Mouse (Mus musculus) fibroblast of lung, adult 2 months (primary cell): Measurements from ENCODE around the gene Usp21.
A peak's percentile ranks its signal among the peaks of the same experiment; 100 is the strongest.
"Not testable (repeated sequence)": the region's sequence is repeated elsewhere in the genome, so short reads cannot be mapped to it uniquely, and the experiment has no call there.

Experiments used
- DNase-seq: peaks from one replicate; pipeline ENCODE4 v3.0.0-alpha.2; 2011; ENCODE audit warnings: low read depth

The Usp21 gene

DNA sequence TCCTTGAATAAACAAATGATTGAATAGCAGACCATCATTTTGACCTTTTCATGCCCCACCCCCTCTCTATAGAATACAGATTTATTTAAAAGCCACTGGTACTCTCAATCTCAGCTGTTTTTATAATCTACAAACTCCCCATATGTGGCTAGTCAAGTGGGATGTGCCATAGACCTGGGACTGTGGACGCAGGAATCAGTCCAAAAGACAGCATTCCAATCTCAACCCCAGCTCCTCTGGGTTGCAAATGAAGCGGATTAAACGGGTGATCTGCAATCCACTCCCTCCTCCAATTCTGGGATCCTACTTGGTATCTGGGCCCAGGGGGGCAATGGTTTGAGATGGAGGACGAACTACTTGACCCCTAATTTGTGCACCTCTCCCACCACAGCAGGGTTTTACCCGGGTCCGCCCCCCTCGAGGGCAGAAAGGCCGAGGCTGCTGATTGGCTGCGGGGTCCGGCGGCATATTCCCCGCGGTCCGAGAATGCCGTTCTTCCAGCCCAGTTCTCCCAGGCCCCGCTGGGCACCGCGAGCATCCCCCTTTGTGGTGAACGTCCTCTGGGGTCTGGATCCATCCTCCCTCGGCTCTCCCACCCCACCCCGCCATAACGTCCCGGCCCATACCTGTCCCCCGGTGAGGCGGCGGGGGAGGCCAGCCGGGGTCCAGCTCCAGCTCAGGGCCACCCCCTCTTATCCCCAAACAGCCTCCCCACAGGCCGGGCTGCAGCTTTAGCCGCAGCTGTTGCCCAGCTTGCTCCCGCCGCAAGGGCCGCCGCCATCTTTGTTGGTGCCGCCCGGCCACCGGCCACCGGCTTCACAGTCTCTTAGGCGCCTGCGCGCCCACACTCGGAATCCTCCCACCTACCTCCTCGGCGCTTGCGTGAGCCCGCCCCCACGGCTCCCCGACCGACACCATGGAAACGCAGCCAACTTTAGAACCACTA lies at the start of gene Usp21:
Gene Usp21 (minus strand): TSS at position 856 of the 946 bp plus-strand sequence.
- DNase-seq, result peak; percentile 70

DNA sequence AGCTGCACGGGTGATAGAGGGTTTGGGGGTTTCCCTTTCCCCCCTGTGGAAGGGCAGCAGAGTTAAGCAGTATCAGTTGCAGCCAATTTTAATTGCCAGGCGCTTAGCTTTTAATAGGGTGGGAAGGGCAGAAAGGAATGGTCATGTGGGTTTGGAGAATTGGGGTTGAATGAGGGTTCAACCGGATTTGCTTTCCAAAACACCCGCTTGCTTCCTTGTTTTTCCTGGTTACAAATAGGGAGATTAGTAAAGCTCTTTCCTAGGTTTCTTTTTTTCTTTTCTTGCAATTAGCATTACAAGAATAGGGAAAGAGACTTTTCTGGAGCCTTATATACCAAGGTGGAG lies 42.4 kb upstream of the Usp21 start:
- no peak for DNase-seq

DNA sequence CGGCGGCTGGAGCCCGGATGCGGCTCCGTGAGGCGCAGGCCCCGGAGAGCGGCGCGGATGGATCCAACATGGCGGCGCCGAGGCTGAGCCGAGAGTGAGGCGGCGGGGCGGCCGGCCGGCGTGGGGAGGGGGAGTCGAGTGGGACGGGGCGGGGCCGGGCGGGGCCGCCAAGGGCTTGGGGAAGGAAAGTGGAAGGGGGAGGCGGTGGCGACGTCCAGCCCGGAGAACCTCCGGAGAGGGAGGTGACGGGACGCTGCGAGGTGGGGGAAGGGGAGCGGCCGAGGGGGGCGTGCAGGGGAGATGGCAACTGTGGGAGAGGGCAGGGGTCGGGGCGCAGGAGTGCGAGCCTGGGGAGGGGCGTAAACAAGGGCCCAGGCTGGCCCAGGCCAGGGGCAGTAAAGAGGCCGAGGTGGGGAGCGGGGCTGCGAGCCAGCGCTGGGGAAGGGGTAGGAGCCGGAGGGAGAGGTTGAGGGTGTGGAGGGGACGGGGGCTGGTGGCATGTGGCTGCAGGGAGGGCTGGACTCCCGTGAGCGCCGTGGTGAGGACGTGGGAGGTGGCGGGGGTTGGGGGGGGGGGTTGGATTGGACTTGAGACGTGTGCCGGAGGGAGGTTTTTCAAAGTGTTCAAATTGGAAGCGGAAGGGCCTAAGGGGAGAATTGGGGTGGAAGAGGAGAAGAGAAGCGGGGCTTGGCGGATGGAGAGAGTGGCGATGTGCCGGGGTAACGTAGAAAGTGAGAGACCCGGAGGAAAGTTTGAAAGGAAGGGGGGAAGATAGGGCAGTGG lies 41.8 kb upstream of the Usp21 start:
- DNase-seq, result no peak

DNA sequence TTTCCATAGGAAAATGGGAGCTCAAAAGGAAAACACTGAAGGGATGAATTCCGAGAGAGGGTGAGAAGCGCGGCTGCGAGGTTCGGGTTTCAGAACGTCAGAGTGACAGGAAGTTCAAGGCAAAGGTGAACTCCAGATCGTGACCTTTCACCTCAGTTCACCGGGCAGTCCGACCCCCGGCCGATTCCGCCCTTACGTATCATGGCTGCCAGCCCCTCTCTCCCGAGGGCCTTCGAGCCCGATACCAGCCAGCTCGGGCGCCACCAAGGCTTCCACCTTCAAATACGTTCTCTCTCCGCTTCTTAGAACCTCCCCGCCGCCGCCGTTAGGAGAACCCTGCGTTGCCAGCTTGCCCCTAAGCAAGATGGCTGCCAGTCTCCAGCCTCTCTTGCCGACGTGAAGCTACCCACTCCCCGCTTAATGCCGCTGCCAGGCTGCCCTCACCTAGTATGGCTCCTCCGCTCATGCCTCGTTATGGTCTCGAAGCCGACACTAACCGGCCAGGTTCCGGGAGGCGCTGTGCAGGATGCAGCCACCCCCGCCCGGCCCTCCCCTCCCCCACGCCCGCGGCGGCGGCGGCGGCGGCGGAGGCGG lies 41.1 kb upstream of the Usp21 start, which contains the start of gene Dedd:
Gene Dedd (plus strand): TSS at position 307 of the 594 bp plus-strand sequence.
- DNase-seq, result peak; percentile 80

DNA sequence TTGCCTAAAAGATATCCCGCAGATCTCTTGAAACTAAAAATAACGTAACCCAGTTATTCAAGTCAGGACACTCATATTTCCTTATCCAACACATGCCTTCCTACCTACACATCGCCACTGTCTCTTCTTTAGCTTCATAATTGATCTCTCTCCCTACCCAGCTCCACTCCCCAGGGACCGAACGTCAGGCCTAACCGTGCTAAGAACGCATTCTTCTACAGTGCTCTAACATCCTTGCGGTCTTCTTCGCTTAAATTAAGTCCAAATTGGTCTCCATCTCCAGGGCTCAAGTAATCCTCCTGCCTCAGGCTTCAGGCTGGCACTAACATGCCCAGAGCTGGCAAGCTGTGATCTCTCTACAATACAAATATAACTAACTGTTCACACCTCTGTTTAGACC lies 40.5 kb upstream of the Usp21 start:
- DNase-seq, result no peak

DNA sequence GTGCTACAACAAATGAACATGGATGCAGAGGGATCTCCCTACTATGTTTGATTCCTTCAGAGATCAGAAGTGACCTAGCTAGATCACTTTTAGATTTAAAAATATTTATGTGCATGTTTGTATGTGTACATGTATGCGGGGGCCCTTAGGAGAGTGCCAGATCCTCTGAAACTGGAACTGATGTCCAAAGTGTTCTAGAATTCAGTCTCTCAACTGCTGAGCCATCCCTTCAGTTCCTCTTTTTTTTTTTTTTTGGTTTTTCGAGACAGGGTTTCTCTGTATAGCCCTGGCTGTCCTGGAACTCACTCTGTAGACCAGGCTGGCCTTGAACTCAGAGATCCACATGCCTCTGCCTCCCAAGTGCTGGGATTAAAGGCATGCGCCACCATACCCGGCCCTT lies 38.8 kb upstream of the Usp21 start:
- not testable (repeated sequence) for DNase-seq

DNA sequence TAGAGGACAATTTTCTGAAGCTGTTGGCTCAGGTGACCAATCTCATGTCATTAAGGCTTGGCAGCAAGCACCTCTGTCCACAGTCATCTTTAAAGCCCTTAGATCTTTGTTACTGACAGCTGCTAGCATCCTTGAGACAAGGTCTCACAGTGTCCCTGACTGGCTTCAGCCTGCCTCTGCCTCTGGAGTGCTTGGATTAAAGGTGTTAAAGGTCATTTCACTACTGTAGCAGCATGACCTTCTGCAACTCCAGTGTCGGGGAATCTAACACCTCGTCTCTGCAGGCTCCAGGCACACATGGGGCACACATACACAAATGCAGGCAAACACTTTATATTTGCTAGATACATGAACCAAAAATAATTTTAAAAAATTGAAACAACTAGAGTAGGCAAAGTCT lies 37.8 kb upstream of the Usp21 start:
- DNase-seq, result no peak

DNA sequence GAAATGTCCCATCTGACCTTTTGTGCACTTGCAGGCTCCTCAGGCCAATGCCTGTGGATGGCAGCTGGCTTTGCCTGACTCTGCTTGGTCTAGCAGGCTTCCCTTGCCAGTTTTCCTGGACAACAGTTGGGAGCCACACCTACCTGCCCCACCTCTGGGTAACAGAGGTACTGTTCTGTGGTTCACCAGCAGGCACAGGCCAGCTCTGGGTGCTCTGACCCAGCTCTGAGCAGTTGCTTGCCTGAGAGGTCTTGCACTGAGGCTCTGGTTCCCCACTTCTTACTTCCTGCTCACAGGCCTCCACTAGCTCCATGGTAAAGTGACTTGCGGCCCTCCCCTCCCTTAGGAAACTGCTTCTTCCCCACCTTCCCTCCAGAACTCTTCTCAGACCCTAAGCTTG lies 34.2 kb upstream of the Usp21 start:
- no peak for DNase-seq

DNA sequence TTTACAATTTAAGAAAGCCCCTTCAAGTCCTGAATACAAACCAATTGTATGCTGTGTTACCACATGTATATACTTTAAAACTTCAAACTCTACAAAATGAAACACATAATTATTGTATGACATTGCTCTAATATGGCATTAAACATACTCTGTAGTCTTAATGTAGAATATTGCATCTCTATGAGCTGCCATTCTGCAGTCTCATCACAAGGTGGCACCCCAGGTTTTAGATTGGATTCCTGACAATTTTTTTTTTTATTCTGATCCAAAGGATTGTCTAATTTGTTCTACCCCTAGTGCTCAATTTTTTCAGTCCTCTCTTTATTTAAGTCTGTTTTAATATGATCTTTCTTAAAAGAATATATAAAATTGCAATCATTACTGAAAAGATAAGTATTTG lies 33.6 kb upstream of the Usp21 start:
- DNase-seq, result no peak

DNA sequence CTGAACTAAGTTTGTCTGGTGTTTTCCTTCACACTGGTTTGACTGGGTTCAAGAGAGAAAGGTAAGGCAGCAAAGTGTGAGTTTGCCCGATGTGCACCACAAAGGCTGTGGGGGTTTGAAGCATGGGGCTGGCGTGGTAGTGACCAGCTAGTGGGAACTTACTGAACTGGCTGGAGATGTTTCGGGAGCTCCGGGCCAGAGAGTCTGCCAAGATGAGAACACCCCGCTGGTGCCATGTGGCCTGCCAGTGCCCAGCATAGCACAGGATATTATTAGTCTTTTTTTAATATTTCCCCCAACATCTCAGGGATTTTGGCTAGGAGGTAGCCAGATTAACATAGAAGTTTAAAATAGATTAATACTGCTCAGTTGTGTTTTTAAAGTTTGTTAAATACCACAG lies 32.4 kb upstream of the Usp21 start:
- DNase-seq, result no peak

DNA sequence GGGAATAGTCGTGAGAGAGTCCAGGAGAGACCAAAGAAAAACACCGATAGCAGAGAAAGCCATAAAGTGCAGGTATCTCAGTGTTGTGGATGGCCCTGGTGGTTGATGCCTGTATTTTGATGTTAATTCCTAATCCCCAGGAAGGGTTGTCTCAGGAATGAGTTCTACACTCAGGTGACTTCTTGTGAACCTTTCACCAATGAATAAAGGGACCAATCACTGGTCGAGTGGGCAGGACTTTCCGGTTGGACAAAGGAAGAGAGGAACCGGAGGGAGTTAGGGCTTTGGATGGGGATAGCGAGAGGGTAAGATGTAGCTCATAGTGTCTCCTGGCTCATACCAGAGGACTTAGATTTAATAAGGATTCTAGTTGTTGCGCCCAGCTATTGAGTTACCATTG lies 32.0 kb upstream of the Usp21 start:
- DNase-seq, result no peak

DNA sequence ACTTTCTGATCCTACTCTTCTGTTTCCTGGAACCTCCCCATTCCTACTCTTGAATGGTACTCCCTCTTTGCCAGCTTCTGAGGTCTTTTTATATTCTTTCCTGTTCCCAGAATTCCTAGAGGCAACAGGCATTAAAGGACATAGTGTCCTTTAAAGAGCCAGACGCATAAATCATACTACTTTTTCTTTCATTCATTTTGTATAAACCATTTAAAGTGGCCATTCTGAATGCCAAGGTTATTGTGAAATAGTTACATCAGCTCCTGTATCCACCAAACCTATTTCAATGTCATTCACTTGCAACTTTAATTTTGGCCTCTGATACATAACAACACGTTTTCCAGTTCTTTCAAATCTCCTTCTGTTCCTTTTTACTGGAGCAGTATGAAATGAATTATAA lies 21.5 kb upstream of the Usp21 start:
- no peak for DNase-seq

DNA sequence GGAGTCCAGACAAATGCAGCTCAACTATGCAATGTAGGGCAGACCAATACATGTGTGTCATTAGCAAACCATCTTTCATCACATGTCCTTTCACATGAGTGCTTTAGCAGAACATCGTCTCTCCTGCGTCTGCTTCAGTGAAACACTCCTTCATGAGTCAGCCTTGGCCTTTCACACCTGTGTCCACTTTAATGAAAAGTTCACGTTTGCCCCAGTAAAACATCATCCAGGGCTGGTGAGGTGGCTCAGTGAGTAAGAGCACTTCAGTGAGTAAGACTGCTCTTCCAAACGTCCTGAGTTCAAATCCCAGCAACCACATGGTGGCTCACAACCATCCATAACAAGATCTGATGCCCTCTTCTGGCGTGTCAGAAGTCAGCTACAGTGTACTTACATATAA lies 18.4 kb upstream of the Usp21 start:
- DNase-seq, result not testable (repeated sequence)

DNA sequence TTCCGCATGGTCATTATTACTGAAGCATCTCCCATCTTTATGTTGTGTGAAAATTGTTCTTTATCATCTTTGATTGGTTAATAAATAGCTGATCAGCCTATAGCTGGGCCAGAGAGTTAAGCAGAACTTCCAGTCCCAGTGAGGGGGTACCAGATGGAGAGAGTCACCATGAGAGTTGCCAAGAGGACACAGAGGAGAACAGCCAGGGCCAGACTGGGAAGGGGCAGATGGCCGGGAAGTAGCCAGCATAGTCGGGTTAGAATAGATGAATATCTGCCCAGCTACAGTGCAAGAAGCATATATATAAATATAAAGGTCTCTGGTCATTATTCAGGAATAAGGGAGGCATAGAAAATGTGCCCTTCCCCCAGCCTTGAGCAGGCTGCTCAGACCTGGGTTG lies 10.4 kb upstream of the Usp21 start:
- no peak for DNase-seq

DNA sequence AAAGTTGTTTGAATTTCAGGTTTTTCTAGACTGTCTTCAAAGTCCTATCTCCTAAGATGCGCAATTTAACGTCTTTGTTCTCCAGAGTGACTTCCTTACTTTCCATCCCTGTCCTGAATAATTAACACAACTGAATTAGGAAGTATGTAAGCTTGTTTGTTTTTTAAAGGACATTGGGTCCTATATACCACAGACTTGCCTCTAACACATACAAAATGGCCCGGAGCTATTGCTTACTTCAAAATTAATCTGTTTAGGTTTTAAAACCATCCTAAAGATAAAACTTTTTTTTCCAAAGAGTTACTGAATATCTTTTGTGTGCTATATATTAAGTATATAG lies 7.2 kb upstream of the Usp21 start:
- DNase-seq, result no peak

DNA sequence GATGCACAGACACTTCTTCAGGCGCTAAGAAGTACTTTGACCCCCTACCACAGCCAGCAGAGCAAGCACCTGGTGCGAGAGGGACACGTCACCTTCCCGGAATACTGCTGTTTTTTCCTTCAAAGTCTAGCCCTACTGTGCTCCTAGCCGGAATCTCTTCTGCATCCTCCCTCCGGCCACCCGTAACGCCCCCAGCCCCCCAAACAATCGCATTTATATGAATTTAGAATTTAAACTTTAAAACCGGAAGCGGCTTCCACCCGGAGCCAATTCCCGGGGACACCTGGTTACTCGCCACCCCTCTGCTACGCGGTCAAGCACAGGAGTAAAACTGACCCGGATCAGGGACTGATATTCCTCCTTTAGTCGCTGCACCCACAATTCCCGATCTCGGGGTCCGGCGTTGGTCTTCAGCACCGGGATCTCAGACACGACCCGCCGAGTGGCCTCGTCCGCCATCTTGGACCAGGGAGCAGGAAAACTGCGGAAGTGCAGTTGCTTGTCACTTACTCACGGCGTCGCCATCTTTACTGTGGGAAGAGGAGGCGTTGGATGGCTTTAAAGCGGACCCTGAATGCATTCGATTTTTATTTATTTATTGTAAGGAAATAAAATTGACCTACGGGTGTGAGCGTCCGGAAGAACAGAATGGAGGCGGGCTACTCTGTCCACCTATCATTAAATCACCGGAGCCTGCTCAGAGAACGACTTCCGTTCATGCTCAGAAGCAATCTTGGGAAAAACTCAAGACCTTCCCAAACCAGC lies 6.7 kb upstream of the Usp21 start, which contains the start of gene Ufc1:
Gene Ufc1 (minus strand): TSS at position 727 of the 765 bp plus-strand sequence.
- peak; percentile 82 for DNase-seq

DNA sequence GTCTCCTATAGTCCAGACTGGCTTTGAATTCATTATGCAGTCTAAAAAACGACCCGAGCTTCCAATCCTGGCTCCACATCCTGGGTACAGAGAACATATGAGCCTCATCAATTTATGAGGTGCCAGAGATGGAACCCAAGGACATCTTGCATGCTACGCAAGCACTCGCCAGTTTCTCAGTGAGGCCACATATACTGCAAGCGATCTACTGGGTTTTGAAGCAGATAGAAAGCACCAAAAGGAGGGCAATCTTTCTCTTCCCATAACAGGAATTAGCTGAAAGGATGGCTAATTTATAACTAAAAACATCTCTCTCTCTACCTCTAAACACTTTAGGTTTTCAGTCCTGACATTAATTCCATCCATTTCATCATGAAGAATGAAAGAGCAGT lies 6.1 kb upstream of the Usp21 start:
- DNase-seq, result no peak

DNA sequence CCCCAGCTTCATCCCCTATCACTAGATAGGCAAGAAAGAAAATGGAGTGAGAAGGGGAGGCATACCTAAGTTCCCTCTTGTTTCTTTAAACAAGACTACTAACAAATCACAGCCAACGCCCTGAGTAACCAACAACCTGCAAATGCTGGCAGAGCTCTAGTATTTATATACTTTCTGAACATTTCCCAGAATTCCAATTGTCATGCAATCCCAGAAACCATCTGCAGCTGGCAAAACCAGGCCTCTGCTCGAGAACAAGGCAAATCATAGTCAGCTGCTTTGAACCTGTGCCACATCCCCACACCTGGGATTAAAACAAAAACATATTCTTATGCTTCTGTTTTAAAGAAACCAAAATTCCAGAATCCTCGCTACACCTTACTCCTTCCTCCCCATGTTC lies 5.6 kb upstream of the Usp21 start:
- no peak for DNase-seq

DNA sequence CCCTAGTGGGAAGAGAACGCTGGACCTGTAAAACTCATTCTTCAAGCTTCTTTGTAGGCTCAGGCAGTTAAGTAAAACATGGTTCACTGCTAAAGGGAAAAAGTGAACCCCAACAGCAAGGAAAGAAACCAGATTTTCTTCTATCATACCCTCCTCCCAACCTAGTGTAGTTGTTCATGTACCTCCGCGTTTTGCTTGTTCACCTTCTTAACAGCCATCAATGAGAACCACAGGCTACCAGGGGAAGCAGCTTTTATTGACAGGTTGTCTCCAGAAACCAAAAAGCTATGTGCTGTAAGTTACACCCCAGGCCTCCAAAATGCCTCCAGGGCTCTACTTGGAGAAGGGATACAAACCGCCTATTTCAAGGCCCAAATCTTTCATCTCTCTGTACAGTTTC lies 537 bp upstream of the Usp21 start:
- DNase-seq, result no peak

DNA sequence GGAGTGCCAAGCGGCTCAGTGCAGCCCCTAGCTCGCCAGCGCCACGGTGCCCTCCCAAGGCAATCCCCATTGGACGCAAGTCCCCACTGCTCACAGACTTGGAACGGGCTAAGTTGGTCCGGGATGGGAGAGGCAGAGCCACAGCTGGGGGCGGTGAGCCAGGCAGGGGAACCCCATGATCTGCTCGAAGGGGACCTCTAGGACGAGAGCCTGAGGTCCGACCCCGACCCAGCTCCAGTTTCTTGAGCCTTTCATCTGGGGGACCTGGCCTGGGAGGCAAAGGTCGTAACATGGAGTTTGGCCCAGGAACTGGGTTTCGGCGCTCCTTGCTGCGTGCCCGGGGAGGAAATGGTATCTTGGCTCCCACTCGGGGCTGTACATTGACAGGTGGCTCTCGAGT lies 1.3 kb downstream of the Usp21 start:
- no peak for DNase-seq

DNA sequence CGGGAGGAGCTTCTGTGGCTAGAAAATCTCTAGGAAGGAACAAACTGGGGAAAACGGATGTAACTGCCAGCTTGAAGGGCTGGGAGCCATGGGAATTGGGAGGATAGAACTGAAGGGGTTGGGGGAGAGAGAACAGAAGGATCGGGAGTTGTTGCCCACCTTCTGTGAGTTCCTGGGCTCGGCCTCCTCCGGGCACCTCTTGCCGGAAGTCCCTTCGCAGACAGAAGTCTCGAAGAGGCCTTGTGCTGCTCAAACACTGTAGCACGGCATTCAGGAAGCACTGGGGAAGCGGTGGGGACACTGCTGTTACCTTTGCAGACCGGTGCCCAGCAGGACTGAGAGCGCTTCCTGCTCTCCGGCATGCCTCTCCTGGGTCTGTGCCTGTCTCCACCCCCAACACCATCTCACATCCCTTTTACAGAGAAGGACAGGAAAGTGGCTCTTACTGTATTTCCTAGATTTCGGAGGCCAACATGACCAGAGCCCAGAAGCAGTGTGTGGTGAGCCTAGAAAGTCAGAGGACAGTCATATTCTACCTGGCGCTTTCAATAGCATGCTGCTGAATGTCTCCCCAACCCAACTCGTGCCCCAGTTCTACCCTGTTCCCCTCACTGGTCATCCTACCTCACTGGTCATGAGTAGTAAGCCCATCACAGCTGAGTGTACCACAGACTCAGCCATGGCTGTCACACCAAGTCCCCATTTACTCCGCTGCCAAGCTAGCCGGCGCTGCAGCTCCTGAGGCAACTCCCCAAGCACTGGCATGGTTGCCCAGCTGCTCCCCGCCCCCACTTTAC lies 2.5 kb downstream of the Usp21 start:
- no peak for DNase-seq
